Mouse (Mus musculus) right cerebral cortex, adult 18-20 months (tissue): ENCODE results near the gene Stoml1.
"Not testable (repeated sequence)": the region's sequence is repeated elsewhere in the genome, so short reads cannot be mapped to it uniquely, and the experiment has no call there.

Experiments
- DNase-seq: peaks from one replicate; pipeline ENCODE4 v3.0.0; 2022; ENCODE audit warnings: mixed read lengths

Stoml1 gene

DNA sequence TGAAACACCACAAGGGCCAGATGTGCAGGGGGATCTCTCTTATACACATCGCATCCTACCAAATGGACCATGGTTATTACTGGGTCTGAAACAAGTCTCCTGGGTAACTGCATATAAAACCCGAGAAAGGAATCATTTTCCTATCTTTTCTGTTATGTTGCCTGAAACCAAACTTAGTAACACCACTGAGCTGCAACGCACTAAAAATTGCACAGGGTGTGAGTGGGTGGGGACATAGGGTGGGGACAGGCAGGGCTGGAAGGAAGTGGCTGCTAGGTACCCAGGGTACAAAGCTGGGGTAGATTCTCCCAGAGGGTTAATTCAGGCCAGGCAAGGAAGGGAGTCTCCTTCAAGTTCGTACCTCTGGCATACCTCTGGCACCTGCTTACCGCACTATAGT is 10.3 kb upstream of the Stoml1 start:
- DNase-seq, result peak; percentile 48

DNA sequence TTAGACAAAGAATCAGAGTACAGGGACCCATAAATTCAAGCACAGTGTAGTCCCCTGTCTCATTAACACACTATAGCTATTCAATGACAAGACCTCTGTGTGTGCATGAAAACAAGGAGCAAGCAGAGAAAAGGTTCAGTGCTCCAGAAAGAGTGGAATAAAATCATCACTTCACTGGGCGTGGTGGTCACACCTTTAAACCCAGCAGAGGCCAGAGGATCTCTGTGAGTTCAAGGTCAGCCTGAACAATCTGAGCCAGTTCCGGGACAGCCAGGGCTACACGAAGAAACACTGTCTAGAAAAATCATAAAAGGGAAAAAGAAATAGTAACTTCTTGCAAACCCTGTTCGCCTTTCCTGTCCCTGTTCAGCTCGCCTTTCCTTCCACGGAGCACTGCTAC is 9.3 kb upstream of the Stoml1 start:
- DNase-seq, result no peak

DNA sequence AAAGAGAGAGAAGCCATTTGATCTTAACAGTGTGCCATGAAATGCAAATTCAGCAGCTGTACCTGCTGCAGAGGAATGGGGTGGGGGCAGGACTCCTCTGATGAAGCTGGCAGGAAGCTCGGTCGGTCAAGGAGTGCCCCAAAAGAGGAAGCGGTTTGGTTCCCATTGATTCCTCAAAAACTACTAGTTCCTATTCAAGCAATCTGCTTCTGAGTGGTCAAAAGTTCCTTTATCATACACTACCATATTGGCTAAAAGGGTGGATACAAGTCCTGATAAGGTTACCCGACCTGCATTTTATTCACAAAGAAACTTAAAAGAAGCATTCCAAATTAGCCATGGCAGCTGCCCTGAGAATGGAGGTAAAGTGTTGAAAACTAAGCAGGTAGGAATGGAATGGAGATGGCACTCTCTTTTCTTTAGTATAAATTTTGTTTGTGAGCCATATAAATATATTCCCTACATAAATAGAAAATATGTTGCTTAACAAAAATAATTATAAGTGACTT is 6.8 kb upstream of the Stoml1 start:
- DNase-seq, result no peak

DNA sequence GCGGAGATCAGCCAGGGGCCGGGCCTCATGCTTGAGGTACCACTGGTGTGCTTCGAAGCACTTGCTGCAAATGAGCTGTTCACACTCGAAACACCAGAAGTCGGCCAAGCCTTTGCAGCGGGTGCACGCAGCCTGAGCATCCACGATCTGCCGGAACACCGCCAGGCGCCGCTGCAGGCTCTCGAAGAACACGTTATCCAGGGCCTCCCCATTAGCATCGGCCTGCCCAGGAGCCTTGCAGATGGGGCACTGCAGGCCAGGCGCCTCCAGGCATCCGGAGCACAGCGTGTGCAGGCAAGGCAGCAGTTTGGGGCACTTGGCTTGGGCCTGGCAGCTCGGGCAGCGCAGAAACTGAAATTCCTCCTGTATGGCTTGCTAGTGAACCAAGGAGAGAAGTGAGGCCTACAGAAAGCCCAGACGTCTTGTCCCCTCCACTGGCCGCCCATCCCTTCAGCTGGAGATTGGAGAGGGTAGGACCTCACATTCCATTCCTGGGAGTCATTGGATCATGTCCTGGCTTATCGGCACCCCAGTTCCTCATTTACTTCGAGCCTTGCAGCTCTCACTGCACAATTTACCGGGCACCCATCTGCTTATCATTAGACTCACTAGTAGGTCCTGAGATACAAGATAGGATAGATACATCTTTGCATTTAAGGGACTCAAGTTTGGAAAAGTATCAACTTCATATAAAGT is 5.8 kb upstream of the Stoml1 start:
- DNase-seq, result peak; percentile 82

DNA sequence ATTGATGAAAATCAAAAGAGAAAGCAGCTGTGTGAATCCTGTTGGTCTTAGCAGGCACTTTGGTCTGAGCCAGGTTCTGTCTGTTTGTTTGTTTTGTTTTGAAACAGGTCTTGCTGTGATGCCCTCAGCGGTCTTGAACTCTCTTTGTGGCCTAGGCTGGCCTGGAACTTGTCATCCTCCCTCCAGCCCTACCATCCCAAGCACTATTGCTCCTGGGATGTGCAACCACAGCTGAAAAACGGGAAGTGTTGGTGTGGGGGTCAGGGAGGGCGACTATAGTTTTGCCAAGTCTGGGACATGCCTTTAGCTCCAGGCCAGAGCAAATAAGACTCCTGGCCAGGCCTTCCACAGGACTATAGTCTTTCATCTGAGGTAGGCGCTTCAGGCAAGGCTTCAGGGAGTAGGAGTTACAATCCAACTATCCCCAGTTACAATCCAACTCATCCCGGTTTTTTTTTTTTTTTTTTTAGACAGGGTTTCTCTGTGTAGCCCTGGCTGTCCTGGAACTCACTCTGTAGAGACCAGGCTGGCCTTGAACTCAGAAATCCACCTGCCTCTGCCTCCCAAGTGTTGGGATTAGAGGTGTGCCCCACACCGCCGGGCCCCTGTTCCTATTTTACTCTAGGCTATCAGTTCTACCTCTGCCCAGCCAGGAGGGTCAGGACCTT is 4.1 kb upstream of the Stoml1 start:
- DNase-seq, result no peak

DNA sequence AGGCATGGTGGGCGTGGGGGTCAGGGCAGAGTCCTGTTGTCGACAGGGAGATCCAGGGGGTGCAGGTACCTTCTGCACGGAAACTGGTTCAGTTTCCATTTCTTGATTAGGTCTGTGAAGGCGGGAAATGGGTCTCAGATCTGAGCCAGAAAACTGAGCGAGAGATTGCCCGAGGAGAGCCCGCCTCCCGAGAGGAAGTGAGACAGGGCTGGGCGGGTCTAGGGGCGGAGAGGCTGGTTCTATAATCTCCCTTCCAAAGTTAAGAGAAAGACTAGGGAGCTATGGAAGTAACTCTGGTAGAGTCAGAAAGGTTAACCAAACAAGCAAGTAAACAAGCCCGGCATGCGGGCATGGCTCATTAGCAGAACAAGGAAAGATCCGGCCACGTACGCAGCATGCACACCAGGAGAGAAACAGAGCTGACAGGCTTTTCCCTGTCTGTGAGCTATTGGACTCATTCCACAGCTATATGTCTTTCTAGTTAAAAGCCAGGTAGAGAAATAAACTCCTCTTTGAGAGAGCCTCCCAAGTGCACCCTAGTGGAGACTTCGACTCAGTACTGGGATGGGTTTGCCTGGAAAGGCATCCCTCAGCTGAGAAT is 3.3 kb upstream of the Stoml1 start, which contains the start of gene Pml:
TSS of gene Pml (minus strand) at position 195 of the 601 bp plus-strand sequence.
- peak; percentile 71 for DNase-seq

DNA sequence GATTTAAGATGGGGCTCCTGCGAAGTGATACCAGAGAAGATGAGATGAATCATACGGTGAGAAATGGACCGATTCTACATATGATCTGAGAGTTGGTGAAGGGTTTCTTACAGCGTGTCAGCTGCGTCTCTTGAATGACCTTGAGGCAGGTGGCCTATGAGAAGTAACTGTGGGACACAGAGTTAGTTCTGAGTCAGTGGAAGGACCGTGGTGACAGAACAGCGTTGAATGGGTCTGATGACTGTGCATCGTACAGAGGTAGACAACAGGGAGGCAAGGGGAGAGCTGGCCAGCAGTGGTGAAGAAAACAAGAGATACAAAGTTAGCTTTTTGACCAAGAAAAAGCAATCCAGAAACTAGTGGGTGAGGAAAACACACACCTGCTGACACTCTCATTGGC is 2.6 kb upstream of the Stoml1 start:
- DNase-seq, result no peak

DNA sequence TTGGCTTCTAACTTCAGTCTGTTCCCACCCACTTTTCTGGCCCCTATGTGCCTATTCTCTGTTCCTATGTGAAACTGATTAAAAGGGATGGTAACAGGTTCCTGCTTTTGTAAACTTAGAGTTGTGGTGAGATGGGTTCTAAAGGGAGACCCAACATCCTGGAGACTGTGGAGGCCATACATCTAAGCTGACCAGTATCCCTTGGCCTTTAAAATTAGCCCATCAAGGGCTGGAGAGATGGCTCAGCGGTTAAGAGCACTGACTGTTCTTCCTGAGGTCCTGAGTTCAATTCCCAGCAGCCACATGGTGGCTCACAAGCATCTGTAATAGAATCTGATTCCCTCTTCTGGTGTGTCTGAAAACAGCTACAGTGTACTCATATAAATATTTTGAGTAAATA is 2.2 kb upstream of the Stoml1 start:
- not testable (repeated sequence) for DNase-seq

DNA sequence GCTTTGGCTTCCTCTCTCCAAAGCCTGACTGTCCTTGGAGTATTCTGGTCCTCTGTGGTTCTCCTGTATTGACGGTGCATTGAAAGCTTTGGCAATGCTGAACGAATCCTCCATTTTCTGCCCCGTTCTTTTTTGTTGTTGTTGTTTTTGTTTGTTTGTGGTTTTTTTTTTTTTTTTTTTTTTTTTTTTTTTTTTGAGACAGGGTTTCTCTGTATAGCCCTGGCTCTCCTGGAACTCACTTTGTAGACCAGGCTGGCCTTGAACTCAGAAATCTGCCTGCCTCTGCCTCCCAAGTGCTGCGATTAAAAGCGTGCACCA is 800 bp downstream of the Stoml1 start:
- DNase-seq, result not testable (repeated sequence)

DNA sequence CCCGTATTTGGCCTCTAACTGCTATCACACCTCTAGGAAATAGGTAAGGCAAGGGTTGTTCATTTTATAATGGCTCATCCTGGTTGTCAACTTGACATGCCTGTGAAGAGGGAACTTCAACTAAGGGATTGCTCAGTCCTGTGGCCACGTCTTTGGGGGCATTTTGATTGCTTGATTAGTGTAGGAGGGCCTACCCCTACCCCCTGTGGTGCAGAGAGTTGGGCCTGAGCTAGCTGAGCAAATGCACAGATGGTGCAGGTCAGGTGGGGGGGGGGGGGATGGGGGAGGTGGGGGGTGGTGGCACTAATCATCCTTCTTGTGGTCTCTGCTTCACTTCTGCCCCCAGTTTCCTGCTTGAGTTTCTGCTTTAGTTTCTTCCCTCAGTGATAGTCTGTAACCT is 2.1 kb downstream of the Stoml1 start:
- no peak for DNase-seq

DNA sequence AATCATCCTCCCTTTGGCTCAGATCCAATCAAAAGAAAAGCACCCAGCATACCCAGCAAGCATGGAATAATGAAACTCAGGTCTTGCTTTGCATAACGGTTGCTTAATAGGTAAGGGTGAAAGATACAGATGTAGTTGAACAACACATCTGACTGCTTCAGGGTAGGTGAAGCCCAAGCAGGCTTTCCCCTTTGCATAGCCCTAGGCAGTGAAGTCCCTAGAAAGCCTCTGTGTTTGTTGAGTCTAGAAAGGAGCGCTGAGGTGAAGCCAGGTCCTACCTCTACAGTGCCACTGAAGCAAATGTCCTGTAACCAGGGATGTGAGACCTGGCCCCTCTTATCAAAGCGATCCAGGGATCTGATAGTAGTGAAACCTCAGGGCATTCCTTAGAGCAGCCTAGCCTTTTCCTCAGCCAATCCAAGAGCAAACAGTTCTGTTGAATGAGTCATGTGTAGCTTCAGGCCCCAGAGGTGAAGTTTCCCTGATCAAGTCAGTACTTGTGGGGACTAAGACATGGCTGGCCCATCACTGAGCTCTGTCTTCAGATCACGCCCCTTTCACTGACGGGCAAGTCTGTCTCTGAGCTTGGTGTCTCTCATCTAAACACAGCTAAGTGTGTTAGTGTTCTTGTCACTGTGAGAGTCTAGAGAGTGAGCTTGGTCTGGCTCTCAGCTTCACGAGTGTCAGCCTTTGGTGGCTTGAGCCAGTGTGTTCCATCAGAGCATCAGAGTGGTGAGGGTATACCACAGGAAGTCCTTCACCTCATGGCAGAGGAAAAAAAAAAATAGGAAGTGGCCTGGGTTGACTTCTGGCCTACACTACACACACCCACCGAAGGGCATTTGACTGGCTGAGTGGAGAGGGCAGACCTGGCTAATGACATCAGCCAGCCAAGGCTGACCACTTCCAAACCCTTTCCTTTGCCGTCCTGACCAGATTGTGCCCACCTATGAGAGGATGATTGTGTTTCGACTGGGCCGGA is 3.0 kb downstream of the Stoml1 start:
- no peak for DNase-seq

DNA sequence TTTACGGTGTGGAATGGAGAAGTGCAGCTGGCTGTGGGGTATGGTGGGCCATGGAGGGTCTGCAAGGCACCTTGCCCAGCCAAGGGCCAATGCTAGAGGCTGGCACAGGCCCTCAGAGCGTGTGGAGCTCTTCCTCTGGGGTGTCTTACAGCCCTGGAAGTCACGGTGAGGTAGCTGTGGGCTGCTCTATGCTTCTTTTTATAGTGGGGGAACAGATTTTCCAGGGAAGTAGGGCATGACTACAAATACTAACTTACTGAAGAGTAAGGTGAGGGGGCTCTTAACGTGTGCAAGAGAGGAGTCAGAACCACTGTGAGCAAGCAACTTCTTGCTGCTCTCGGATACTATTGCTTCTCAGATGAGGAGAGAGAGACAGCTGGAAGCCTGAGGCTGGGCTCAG is 9.5 kb downstream of the Stoml1 start:
- no peak for DNase-seq

DNA sequence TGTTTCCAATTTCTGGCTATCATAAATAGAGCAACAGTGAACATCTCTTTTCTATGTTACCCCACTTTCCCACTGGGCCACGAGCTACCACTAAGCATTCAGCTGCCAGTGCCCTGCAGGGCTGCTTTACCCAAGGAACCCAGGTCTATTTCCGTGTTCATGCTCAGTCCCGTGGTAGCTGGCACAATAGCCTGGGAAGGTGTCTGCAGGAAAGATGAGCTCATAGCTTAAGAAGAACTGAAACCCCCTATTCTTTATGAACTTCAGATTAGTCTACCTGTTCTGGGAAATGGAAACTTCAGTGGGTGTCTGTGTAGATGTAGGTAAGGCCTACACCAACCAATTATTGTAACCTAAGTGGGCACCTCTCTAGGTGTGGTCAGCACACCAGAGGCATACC is 12.4 kb downstream of the Stoml1 start:
- DNase-seq, result no peak

DNA sequence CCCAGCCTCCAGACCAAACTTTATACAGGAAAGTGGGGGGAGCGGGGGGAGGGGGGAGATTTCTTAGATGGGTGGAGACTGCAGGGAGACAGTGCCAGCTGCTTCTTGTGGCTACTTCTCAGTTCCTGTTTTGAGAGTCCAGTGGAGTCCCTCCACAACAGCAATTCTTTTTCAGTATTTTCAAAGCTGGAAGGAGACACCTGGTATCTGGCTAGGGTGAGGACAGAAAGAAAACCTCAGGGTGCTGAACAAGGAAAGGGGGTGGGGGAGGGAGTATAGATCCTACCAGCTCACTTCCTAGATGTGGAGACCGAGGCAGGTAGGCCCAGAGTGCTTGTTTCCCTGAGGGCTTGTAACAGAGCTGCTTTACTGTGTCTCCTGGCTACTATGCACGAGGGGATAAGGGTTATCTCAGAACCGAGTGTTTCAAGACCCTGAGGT is 13.6 kb downstream of the Stoml1 start:
- DNase-seq, result no peak

DNA sequence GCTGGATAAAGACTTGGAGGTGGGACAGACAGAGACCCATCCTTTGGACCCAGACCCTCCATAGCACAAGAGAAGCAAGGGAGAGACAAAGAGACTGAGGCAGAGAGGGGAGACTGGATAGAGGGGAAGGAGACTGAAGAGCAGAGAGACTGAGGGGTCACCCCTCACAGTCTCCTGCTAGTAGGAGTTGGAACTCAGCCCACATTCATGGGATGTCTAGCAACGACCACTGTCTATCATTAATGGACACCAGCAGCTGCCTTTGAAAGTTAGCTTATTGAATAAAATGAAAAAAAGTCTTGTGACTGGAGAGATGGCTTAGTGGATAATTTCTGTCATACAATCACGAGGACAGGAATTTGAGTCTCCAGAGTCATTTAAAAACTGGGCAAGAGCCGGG is 14.1 kb downstream of the Stoml1 start:
- DNase-seq, result no peak

DNA sequence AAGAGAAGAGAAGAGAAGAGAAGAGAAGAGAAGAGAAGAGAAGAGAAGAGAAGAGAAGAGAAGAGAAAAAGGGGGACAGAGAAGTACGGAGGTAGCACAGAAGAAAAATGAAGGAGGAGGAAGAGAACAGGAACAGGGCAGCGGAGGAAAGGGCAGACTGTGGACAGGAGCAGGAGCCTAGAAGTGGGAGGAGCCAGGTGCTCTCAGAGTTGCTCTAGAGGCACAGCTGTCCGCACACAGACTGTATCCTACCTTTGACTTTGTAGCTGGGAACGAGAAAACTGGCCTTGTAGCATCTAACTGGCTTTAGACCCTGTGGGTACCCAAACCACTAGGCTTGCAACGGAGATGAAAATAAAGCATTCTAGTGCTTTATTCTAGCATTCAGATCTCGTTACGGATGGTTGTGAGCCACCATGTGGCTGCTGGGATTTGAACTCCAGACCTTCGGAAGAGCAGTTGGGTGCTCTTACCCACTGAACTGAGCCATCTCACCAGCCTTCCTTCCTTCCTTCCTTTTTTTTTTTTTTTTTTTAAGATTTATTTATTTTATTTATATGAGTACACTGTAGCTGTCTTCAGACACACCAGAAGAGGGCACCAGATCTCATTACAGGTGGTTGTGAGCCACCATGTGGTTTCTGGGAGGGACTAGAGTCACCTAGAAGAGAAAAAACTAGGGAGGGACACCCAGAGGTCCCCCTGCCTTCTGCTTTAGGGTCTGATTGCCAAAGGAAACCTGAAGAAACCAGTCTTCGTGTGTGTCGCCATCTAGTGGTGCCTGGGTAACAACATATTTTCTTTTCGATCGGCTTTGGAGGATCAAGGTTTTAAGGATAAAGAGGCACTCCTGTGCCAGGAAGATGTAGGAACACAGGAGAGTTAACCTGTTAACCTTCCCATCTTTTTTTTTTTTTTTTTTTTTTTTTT is 15.7 kb downstream of the Stoml1 start:
- DNase-seq, result peak; percentile 60

DNA sequence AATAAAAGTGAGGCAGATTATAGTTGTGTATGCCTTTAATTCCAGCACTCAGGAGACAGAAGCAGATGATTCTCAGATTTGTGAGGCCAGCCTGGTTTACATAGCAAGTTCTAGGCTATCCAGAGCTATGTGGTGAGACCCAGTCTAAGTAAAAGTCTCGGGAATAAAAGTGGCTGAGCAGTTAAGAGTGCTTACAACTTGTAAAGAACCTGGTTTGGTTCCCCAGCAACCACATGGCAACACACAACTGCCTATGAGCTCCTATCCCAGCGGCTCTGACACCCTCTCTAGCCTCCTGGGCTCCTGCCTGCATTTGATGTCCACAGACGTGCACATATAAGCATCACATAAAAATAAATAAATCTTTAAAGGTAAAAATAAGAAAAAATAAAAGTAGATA is 17.1 kb downstream of the Stoml1 start:
- DNase-seq, result no peak

DNA sequence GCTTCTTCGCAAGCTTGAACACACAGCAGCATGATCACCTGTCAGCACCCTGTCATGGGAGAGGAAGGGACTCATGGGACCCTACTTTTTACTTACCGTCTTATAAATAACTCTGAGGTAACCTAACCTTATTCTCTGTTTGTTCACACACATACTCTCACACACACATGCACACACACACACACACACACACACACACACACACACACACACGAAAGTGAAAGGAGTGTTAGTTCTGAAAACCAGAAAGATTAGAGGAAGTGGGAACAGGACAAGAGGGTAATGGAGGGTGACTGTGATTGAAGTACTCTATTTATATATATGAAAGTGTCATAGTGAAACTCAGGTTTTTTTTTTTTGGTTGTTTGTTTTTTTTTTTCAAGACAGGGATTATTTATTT is 18.1 kb downstream of the Stoml1 start:
- no peak for DNase-seq

DNA sequence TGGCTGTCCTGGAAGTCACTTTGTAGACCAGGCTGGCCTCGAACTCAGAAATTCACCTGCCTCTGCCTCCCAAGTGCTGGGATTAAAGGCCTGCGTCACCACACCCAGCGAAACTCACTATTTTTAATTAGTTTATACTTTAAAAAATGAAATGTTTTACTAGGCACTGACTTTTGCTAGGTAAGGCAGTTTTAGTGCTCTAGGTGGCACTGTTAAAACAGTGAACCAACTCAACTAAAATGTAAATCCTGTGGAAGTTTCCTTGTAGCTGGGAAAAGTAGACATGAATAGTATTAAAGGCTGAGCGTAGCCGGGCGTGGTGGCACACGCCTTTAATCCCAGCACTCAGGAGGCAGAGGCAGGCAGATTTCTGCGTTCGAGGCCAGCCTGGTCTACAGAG is 18.6 kb downstream of the Stoml1 start:
- not testable (repeated sequence) for DNase-seq

DNA sequence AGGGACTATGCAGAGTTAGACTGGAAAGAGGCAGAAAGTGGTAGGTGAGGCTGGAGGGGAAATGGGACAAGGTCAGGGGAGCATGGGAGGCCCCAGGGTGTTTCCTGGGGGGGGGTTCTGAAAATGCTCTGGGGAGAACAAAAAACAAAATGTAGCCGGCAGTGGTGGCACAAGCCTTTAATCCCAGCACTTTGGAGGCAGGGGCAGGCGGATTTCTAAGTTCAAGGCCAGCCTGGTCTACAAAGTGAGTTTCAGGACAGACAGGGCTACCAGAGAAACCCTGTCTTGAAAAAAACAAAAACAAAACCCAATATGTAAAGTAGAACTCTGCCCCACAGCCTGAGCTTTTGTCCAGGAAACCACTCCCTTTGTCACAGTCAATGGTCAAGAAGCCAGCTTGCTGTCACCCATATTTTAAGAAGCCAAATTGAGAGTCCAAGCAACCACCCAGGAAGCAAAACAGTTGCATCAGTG is 19.1 kb downstream of the Stoml1 start:
- no peak for DNase-seq

DNA sequence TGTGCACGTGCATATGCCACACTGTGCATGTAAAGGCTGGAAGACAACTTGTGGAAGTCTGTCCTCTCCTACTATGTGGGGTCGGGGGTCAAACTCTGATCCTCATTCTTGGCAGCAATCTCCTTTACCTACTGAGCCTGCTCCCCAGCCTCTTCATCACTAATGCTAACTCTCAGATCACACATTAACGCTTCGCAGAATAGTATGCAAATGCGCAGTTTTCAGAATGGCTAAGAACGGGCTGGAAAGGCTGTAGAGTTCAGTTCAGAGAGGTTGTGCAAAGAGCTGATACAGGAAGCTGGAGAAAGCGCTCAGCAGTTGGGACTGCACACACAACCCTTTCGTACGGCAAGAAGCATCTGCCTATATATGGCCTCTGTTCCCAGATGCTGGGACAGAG is 19.9 kb downstream of the Stoml1 start:
- DNase-seq, result no peak
